Mouse (Mus musculus) intestine, postnatal 0 days (tissue): ENCODE results near the gene Fpr1. TPM values are rescaled to one million over a fixed set of nuclear protein-coding genes. Genes with fewer than 3 reads are reported as not detected.
"Not testable (repeated sequence)": the region's sequence is repeated elsewhere in the genome, so short reads cannot be mapped to it uniquely, and the experiment has no call there.

Experiments
- ATAC-seq: fragments of 200-750 bp; cut with Nextera tagmentation; 2 replicates; pipeline ENCODE4 v1.8.0; 2017; ENCODE audit warnings: mild to moderate bottlenecking, moderate TSS enrichment, moderate library complexity
- H3K27ac ChIP-seq: fragments of 300-500 bp; sonication (generic); 2 replicates; pipeline ENCODE4 v1.5.1; 2014; ENCODE audit warnings: mild to moderate bottlenecking, low read depth, low read length, moderate library complexity
- H3K27me3 ChIP-seq: fragments of 300-500 bp; sonication (generic); replicated peaks from 2 replicates; pipeline ENCODE4 v1.6.1; 2014; ENCODE audit warnings: low read length, mixed read lengths; ENCODE audit not compliant: control insufficient read depth, insufficient read depth
- H3K36me3 ChIP-seq: fragments of 300-500 bp; sonication (generic); 2 replicates; pipeline ENCODE4 v1.6.1; 2014; ENCODE audit warnings: mild to moderate bottlenecking, moderate library complexity; ENCODE audit not compliant: control insufficient read depth, insufficient read depth
- H3K4me1 ChIP-seq: fragments of 300-500 bp; sonication (generic); replicated peaks from 2 replicates; pipeline ENCODE4 v1.6.1; 2014; ENCODE audit warnings: antibody characterized with exemption, low read length, mixed read lengths; ENCODE audit not compliant: control insufficient read depth, insufficient read depth
- H3K4me2 ChIP-seq: fragments of 300-500 bp; sonication (generic); replicated peaks from 2 replicates; pipeline ENCODE4 v1.6.1; 2014; ENCODE audit warnings: low read depth, mild to moderate bottlenecking, moderate library complexity
- H3K4me3 ChIP-seq: fragments of 300-500 bp; sonication (generic); 2 replicates; pipeline ENCODE4 v1.5.1; 2014; ENCODE audit warnings: low read depth, low read length
- H3K9ac ChIP-seq: fragments of 300-500 bp; sonication (generic); 2 replicates; pipeline ENCODE4 v1.6.1; 2014; ENCODE audit warnings: mild to moderate bottlenecking, low read depth, low read length
- H3K9me3 ChIP-seq: fragments of 300-500 bp; sonication (generic); 2 replicates; pipeline ENCODE4 v1.6.1; 2016; ENCODE audit warnings: mixed run types; ENCODE audit not compliant: control insufficient read depth
- CTCF ChIP-seq: sonication (generic); IDR thresholded peaks from 2 replicates; pipeline ENCODE4 v1.5.1; 2016; ENCODE audit warnings: low read depth, mild to moderate bottlenecking, control low read depth, antibody characterized with exemption, moderate library complexity
- WGBS: fragments of 180-500 bp; shearing (Covaris S2); extraction: QIAGEN DNeasy Blood & Tissue Kit; methylation state at CpG from one replicate; pipeline ENCODE4 v1.1.7; 2014; 5-methylcytosine and 5-hydroxymethylcytosine counted together
- polyA plus RNA-seq: library from polyadenylated mRNA; unstranded; fragments of >200 nt; fragmentation: Nextera tagmentation; extraction: Ambion mirVana; gene quantifications from 2 replicates; pipeline ENCODE4 v1.2.1, GENCODE M21; 2015

Fpr1 gene
- polyA plus RNA-seq, 1 experiment from 2014 or later: 0.37 TPM

- H3K27ac ChIP-seq: no peak overlapping the region
- no peaks in the 10 kb centered on the region for H3K9me3 ChIP-seq
- ATAC-seq: no peak
- no peaks in the 10 kb centered on the region for H3K27me3 ChIP-seq
- no peaks in the 10 kb centered on the region for H3K4me1 ChIP-seq
- no peak overlapping the region for H3K4me2 ChIP-seq
- 82% methylated on average over 1 of the region's 1 CpGs for WGBS
- no peak overlapping the region for H3K9ac ChIP-seq
- no peak for TF ChIP-seq CTCF
- H3K4me3 ChIP-seq: no peak overlapping the region
- H3K36me3 ChIP-seq: no peaks in the 10 kb centered on the region
These were observed 27.1 kb downstream of the Fpr1 start for GRCm38 (mm10) chr17:17856612-17857011.

DNA sequence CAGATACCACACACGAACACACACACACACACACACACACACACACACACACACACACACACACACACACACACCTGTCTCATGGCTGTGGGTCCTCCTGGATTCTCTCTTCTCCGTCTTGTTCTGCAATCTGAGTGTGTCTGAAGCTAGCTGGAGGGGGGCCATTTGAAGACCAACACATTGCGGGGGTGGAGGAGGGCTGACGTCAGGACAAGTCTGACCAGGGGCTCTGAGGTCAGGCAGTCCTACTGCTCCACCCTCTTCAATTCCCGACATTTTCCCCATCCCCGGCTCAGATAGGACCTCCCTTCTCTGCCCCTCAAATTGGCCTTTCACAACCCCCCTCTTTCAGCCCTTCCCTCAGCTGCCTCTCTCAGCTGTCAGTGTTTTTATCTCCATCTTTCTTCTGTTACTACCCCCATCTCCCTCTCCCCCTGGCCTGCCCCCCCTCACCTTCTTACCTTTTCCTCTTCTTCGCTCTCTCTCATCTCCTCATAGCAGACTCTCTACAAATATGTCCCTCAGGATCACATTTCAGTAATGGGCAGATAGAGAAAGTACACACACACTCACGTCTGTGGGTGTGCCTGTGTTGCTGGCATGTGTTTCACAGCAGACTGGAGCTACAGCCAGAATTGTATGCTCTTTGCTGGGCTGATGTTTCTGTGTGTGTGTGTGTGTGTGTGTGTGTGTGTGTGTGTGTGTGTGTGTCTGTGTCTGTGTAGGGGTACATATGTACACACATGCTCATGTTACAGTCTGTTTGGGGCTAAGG lies 28.5 kb downstream of the Fpr1 start, which contains the start of gene Has1:
Gene Has1 (minus strand): TSS at position 142 of the 775 bp plus-strand sequence.
- no peak within 1 kb of the TSS for H3K9ac ChIP-seq
- WGBS: 45% methylated on average over 8 of the region's 8 CpGs
- no peak for ATAC-seq
- H3K36me3 ChIP-seq: no peaks in the 10 kb centered on the region
- H3K9me3 ChIP-seq: no peaks in the 10 kb centered on the region
- no peak for TF ChIP-seq CTCF
- no peak within 1 kb of the TSS for H3K27ac ChIP-seq
- H3K4me1 ChIP-seq: no peaks in the 10 kb centered on the region
- H3K4me2 ChIP-seq: no peak within 1 kb of the TSS
- H3K4me3 ChIP-seq: no peak within 1 kb of the TSS
- no peaks in the 10 kb centered on the region for H3K27me3 ChIP-seq

GRCm38 (mm10) chr17:17849906-17850712 lies 33.6 kb downstream of the Fpr1 start:
- no peaks in the 10 kb centered on the region for H3K9me3 ChIP-seq
- H3K27me3 ChIP-seq: no peaks in the 10 kb centered on the region
- 26% methylated on average over 55 of the region's 55 CpGs for WGBS
- no peak overlapping the region for H3K4me3 ChIP-seq
- H3K9ac ChIP-seq: no peak overlapping the region
- no peaks in the 10 kb centered on the region for H3K36me3 ChIP-seq
- H3K4me1 ChIP-seq: no peaks in the 10 kb centered on the region
- no peak for TF ChIP-seq CTCF
- no peak overlapping the region for H3K27ac ChIP-seq
- 0 out of 2 replicates have a peak, but pooled peaks have one; percentile 36 for ATAC-seq
- peak overlapping the region; percentile 24; the same call in 1 of the 2 replicates for H3K4me2 ChIP-seq

DNA sequence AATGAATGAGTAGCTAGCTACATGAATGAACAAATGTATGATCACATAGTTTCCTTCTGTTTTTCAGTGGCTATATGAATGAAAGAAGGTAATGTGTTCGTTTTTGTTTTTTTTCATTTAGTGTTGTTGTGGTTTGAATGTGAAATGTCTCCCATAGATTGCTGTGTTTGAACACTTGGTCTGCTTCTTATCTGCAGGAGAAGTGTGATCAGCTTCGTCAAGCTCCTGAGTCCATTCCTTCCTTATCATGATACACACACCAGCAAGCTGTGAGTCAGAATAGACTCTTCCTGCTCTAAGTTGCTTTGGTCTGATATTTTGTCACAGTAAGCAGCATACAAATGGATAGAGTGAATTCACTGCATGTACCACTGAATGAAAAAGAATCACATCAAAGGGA lies 34.8 kb downstream of the Fpr1 start:
- Histone ChIP-seq H3K9me3 (no peaks in the 10 kb centered on the region), H3K4me1 (no peaks in the 10 kb centered on the region), H3K4me3 (no peak overlapping the region), H3K27me3 (no peaks in the 10 kb centered on the region), H3K36me3 (no peaks in the 10 kb centered on the region), H3K4me2 (no peak overlapping the region), H3K27ac (no peak overlapping the region), H3K9ac (no peak overlapping the region)
- 63% methylated on average over 2 of the region's 2 CpGs for WGBS
- ATAC-seq: no peak
- no peak for TF ChIP-seq CTCF

DNA sequence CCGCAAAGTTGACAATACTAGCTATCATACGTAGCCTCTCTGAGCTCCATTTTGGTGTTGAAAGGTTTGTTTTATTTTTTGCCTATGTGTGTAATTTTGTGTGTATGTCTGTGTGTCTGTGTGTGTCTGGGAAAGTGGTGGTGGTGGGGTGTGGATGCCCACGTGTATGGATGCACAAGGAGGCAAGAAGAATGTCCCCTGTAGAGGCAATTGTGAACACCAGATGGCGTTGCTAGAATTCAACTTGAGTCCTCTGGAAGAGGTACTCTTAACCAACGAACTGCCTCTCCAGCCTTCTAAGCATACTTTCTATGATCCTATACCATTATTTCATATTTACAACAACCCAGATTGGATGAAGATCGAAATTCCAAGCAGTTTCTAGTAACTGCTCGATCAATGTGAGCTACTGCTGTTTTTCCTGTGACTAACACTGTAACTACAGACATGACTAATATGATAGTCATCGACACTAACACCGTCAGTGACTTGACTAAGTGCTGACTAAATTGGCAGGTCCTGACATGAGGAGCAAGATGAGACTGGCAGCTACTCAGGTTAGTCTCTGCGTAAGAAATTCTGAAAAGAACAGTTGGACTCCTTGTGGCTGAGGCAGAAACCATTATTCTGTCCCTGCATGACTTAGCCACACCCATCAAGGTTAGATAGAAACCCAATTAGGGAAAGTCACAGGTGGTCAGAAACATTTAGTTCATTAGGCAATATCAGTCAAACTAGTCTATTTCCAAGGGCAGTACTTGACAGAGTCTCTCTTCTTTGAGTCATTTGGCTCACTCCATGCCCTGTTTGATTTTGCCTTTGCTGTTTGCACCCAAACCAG lies 38.3 kb downstream of the Fpr1 start:
- H3K9ac ChIP-seq: no peak overlapping the region
- no peak for ATAC-seq
- WGBS: 78% methylated on average over 10 of the region's 10 CpGs
- no peak overlapping the region for H3K27ac ChIP-seq
- H3K36me3 ChIP-seq: peaks cover under 1% of the 10 kb centered on the region
- H3K27me3 ChIP-seq: no peaks in the 10 kb centered on the region
- no peak overlapping the region for H3K4me3 ChIP-seq
- no peak overlapping the region for H3K4me2 ChIP-seq
- no peaks in the 10 kb centered on the region for H3K9me3 ChIP-seq
- H3K4me1 ChIP-seq: no peaks in the 10 kb centered on the region
- TF ChIP-seq CTCF: peak; percentile 37; the same call in 1 of the 2 replicates

GRCm38 (mm10) chr17:17844606-17845005 lies 39.1 kb downstream of the Fpr1 start:
- ATAC-seq, H3K27ac ChIP-seq, H3K9ac ChIP-seq: not testable (repeated sequence)

More at GRCm38 (mm10) chr17:17844606-17845005, 39.1 kb downstream of the Fpr1 start:
- not testable (repeated sequence) for H3K4me2 ChIP-seq, H3K4me3 ChIP-seq, H3K4me1 ChIP-seq, H3K27me3 ChIP-seq, H3K9me3 ChIP-seq, H3K36me3 ChIP-seq
- WGBS: 69% methylated on average over 3 of the region's 3 CpGs
